Comparison of ENCODE assay signal across 18 mouse cellular contexts in the genomic region with DNA sequence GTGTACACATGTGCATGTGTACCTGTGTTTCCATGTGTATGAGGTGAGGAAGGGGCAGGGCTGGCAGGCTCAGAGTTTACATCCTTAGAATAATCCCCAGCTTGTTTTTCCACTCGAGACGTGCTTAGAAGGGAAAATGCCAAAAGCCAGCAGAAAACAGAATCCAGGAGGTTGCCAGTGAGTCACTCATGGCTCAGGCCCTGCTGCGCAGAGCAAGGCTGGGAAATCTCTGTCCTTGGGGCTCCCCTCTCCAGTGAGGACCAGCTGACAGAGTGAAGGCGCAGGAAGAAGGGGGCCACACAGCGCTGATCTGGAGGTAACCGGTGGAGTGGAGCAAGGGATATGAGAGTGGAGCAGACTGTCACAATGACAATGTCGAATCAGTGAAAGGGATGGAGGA.
DNase-seq lines count a peak whose midpoint lies in the region; ATAC-seq lines count a peak whose summit lies in the region.
"Had no signal": no experiment of that assay in that cellular context is flagged by ENCODE, and none has a peak within 500 bp of the region (broad histone marks: within the 10 kb centered on the region; RNA-seq: fewer than 3 reads in every experiment).

No protein-coding gene starts in this region.

- DNase-seq in frontal cortex, postnatal 25 days (ENCODE audit: low spot score in 2 of 2): no peak
- DNase-seq in 3T3-L1 (ENCODE audit: low read depth, low spot score): peak; percentile 60
- peak; percentile 82 for DNase-seq in adrenal gland, adult 2 months
- DNase-seq in brain, adult 2 months (ENCODE audit: low read depth, low spot score): peak; percentile 70
- no peak for DNase-seq in thymus, postnatal 36 days
- DNase-seq: cerebellum, adult 9-10 months; gastrocnemius, postnatal 10 days; heart, adult 18-20 months; heart, postnatal 10 days; kidney, adult 2 months; liver, embryonic 13.5 days; lung, adult 2 months; lung, postnatal 14 days; thymus, adult 18-20 months; thymus, postnatal 4 days had no signal

- ATAC-seq in frontal cortex, adult (ENCODE audit: low TSS enrichment): peak; percentile 25; the same call in 1 of the 2 replicates
- no peak for ATAC-seq in inflammation-experienced regulatory T-cells, adult 6 months
- ATAC-seq: forebrain, embryonic 13.5 days had no signal

Comparison
In these comparisons a context has a peak if more than half of its experiments do, and no peak if none do; other contexts are left out.
1. DNase-seq: peak in 3T3-L1 (single experiment), adrenal gland, adult 2 months (single experiment) and brain, adult 2 months (single experiment); none in frontal cortex, postnatal 25 days (0 of 2) and thymus, postnatal 36 days (0 of 2).